Mouse (Mus musculus) liver, postnatal 0 days (tissue): ENCODE results near the gene Ate1.

Experiments
- CTCF ChIP-seq: sonication (generic); IDR thresholded peaks from 2 replicates; pipeline ENCODE4 v1.5.1; 2016; ENCODE audit warnings: antibody characterized with exemption, low read depth
- EP300 ChIP-seq: IDR thresholded peaks from 2 replicates; pipeline ENCODE4 v1.6.1; 2016; ENCODE audit warnings: antibody characterized with exemption, low read depth, mild to moderate bottlenecking

DNA sequence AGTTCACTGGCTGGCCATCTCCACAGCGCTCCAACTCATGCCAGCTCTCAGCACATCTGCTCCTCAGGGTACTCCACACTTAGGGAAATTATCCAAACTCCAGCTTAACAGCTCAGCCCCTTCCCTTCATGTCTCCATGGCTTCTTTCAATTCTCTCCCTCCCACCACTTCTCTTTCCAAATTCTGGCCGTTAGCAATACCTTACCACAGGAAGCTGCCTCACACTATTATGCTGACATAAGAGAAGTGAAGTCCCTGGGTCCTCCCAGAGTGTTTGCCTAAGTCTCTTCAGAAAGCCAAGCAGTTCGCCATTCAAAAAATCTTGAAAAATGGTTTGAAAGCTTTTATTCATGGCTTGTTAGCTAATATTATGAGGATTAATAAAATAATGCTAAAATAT, 46.3 kb downstream of the Ate1 start:
- TF ChIP-seq CTCF (no peak), EP300 (no peak)
